8 mouse cellular contexts compared by ENCODE assay signal in genomic region chr17:21532101-21532951, GRCm38 (mm10). TPM values are rescaled to one million over a fixed set of nuclear protein-coding genes. Genes with fewer than 3 reads are reported as not detected.
DNase-seq lines count a peak whose midpoint lies in the region; ATAC-seq and TF ChIP-seq lines count a peak whose summit lies in the region.

No protein-coding gene starts in this region.

- no peaks in the 10 kb centered on the region for H3K9me3 ChIP-seq in G1E (replicated peaks)
- H3K9me3 ChIP-seq in lung, embryonic 15.5 days, result no peaks in the 10 kb centered on the region

- peak overlapping the region; percentile 98 for H3K27ac ChIP-seq in lung, embryonic 15.5 days
- H3K27ac ChIP-seq in olfactory bulb, adult 2 months (ENCODE audit: insufficient read depth, low read depth, low read length), result peak overlapping the region; percentile 90

- H3K4me3 ChIP-seq in G1E (ENCODE audit: low read depth, low read length), result peak overlapping the region; percentile 77
- H3K4me3 ChIP-seq in lung, embryonic 15.5 days, result peak overlapping the region; percentile 79
- peak overlapping the region; percentile 94 for H3K4me3 ChIP-seq in olfactory bulb, adult 2 months (ENCODE audit: insufficient read depth, low read depth, low read length)

- peak overlapping the region; percentile 79 for H3K4me2 ChIP-seq in lung, embryonic 15.5 days

- peaks cover 42% of the 10 kb centered on the region for H3K4me1 ChIP-seq in G1E (ENCODE audit: insufficient read depth, low read depth, low read length)
- peaks cover 24% of the 10 kb centered on the region for H3K4me1 ChIP-seq in lung, embryonic 15.5 days
- H3K4me1 ChIP-seq in olfactory bulb, adult 2 months (ENCODE audit: control insufficient read depth, insufficient read depth, low read length), result peaks cover 5% of the 10 kb centered on the region; the same call in 1 of the 2 replicates

- peak; percentile 68 for ATAC-seq in G1E (ENCODE audit: extremely low read depth, insufficient number of reproducible peaks, low FRiP score, poor library complexity, severe bottlenecking)
- ATAC-seq in frontal cortex, adult (ENCODE audit: low TSS enrichment), result peak; percentile 84
- peak; percentile 47 to 59 for ATAC-seq in hematopoietic stem cell, adult 5-6 weeks (replicated peaks in 1 of 2; ENCODE audit: insufficient read depth in 1 of 2, low FRiP score in 2 of 2, low TSS enrichment in 1 of 2, low read depth in 1 of 2, poor library complexity in 2 of 2, severe bottlenecking in 2 of 2)
- ATAC-seq in lung, embryonic 15.5 days (ENCODE audit: borderline replicate concordance, extremely low read depth, low FRiP score, low TSS enrichment), result peak; percentile 86

- no peaks in the 10 kb centered on the region for H3K27me3 ChIP-seq in G1E (ENCODE audit: insufficient read depth, low read length)
- H3K27me3 ChIP-seq in lung, embryonic 15.5 days, result no peaks in the 10 kb centered on the region

- TF ChIP-seq POLR2A in olfactory bulb, adult 2 months (IDR thresholded peaks at IDR 0.05; ENCODE audit: insufficient read depth, low read depth, low read length), result 0 out of 2 replicates have a peak, but pooled peaks have one; percentile 48

- H3K9ac ChIP-seq in lung, embryonic 15.5 days, result peak overlapping the region; percentile 89

- no peaks in the 10 kb centered on the region for H3K36me3 ChIP-seq in G1E (replicated peaks)
- H3K36me3 ChIP-seq in lung, embryonic 15.5 days, result no peaks in the 10 kb centered on the region

- no peak for TF ChIP-seq CTCF in G1E (IDR thresholded peaks at IDR 0.05; ENCODE audit: low read depth, low read length)
- no peak for TF ChIP-seq CTCF in olfactory bulb, adult 2 months (IDR thresholded peaks at IDR 0.05; ENCODE audit: insufficient read depth, low read depth, low read length)

- WGBS in lung, embryonic 15.5 days, result 1% methylated on average over 54 of the region's 54 CpGs
- WGBS in olfactory bulb, adult 2 months, result under 1% methylated on average over 54 of the region's 54 CpGs

- DNase-seq in G1E (ENCODE audit: low spot score), result peak; percentile 65
- peak; percentile 60 for DNase-seq in cerebellum, adult 11 months
- peak; percentile 71 for DNase-seq in layer of hippocampus, adult 9-10 months (ENCODE audit: low spot score)
- DNase-seq in thymus, adult 18-20 months, result peak; percentile 33 to 35

RNA-seq across cellular contexts. Expression of gene Zfp52, which starts 3.0 kb away (rescaled TPM):
- total RNA-seq in G1E (2014; fragmentation: Nextera tagmentation) (5.7 and 7.8 TPM in 2 replicates), G1E (2017) (6.9 and 7.4 TPM in 2 replicates)
- polyA plus RNA-seq in G1E (2012), result 0.36 and 0.61 TPM in 2 replicates
- 37.0 and 59.6 TPM in 2 replicates for total RNA-seq in hematopoietic stem cell, adult 5-6 weeks (2017)
- polyA plus RNA-seq in lung, embryonic 15.5 days (2015; fragmentation: Nextera tagmentation; extraction: Ambion mirVana), result 4.3 and 5.1 TPM in 2 replicates
- not detected in 2 replicates for polyA plus RNA-seq in olfactory bulb, adult 2 months (2012; ENCODE audit: insufficient read depth, insufficient read length, low replicate concordance, missing spikeins)

RNA-seq across cellular contexts. Expression of gene Zfp948, which starts 34.5 kb away (rescaled TPM):
- total RNA-seq in G1E (2014; fragmentation: Nextera tagmentation) (22.6 and 24.2 TPM in 2 replicates), G1E (2017) (11.7 and 13.8 TPM in 2 replicates)
- polyA plus RNA-seq in G1E (2012), result 1.3 and 2.1 TPM in 2 replicates
- 2.0 and 3.5 TPM in 2 replicates for total RNA-seq in hematopoietic stem cell, adult 5-6 weeks (2017)
- polyA plus RNA-seq in lung, embryonic 15.5 days (2015; fragmentation: Nextera tagmentation; extraction: Ambion mirVana), result 16.9 and 17.8 TPM in 2 replicates
- not detected in 2 replicates for polyA plus RNA-seq in olfactory bulb, adult 2 months (2012; ENCODE audit: insufficient read depth, insufficient read length, low replicate concordance, missing spikeins)

RNA-seq across cellular contexts. Expression of gene Zfp53, which starts 43.5 kb away (rescaled TPM):
- total RNA-seq in G1E (2014; fragmentation: Nextera tagmentation), result 15.1 and 15.3 TPM in 2 replicates
- 8.5 and 8.7 TPM in 2 replicates for total RNA-seq in G1E (2017)
- polyA plus RNA-seq in G1E (2012), result 2.6 and 2.9 TPM in 2 replicates
- total RNA-seq in hematopoietic stem cell, adult 5-6 weeks (2017), result 19.3 and 19.5 TPM in 2 replicates
- polyA plus RNA-seq in lung, embryonic 15.5 days (2015; fragmentation: Nextera tagmentation; extraction: Ambion mirVana), result 10.7 and 11.8 TPM in 2 replicates
- polyA plus RNA-seq in olfactory bulb, adult 2 months (2012; ENCODE audit: insufficient read depth, insufficient read length, low replicate concordance, missing spikeins), result not detected in 2 replicates

Comparison
In these comparisons a context has a peak if more than half of its experiments do, and no peak if none do; other contexts are left out.
1. Peak in every context shown above with its lines: DNase-seq, ATAC-seq, H3K4me3 ChIP-seq and H3K27ac ChIP-seq.